Mouse (Mus musculus): Measurements from ENCODE around the gene Gm45015. TPM values are rescaled to one million over a fixed set of nuclear protein-coding genes. Genes with fewer than 3 reads are reported as not detected.
"Not testable (repeated sequence)": the region's sequence is repeated elsewhere in the genome, so short reads cannot be mapped to it uniquely, and the experiment has no call there.

Gm45015 gene
- polyA plus RNA-seq, 1 experiment from 2014 or later: not detected

DNA sequence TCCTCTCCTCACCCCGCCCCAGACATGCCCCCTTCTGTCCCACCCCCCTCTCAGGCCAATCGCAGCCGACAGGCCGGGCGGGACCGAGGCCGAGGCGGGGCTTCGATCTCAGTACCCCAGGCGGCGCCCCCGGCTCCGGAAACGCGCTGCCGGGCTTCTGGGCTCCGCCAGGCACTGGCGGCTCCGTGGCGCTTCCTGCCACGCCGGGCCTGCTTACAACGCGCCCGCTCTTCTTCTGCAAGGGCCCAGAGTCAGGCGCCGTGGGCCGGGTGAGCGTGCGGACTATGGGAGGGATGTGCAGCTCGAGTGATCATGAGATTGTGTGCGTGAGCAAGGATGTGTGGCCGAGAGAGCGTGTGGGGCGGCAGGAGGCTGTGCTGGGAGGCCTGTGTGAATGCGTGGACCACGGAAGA is 5.8 kb upstream of the Gm45015 start, which contains the start of gene Zfp275:
Gene Zfp275, plus strand, starts transcription at position 139 of the 413 bp plus-strand sequence.
- Histone ChIP-seq H3K36me3 (ENCODE audit: control insufficient read depth, insufficient read depth, low read length) (no peaks in the 10 kb centered on the region), H3K9me3 (ENCODE audit: control insufficient read depth, low read length) (no peaks in the 10 kb centered on the region), H3K4me1 (ENCODE audit: control insufficient read depth, insufficient read depth, low read length) (no peaks in the 10 kb centered on the region), H3K27me3 (ENCODE audit: control insufficient read depth, insufficient read depth, low read length) (no peaks in the 10 kb centered on the region), H3K9ac (ENCODE audit: low read length) (peak within 1 kb of the TSS; percentile 77), H3K4me2 (ENCODE audit: low read depth) (peak within 1 kb of the TSS; percentile 53), H3K4me3 (ENCODE audit: low read depth, low read length) (peak within 1 kb of the TSS; percentile 53), H3K27ac (ENCODE audit: low read depth, low read length) (0 out of 2 replicates have a peak within 1 kb of the TSS, but pooled peaks have one; percentile 63)
- WGBS: 15% methylated on average over 37 of the region's 37 CpGs
- ATAC-seq (ENCODE audit: insufficient read depth, low FRiP score, low TSS enrichment) (peak; percentile 87), DNase-seq (ENCODE audit: low spot score) (peak; percentile 81)

DNA sequence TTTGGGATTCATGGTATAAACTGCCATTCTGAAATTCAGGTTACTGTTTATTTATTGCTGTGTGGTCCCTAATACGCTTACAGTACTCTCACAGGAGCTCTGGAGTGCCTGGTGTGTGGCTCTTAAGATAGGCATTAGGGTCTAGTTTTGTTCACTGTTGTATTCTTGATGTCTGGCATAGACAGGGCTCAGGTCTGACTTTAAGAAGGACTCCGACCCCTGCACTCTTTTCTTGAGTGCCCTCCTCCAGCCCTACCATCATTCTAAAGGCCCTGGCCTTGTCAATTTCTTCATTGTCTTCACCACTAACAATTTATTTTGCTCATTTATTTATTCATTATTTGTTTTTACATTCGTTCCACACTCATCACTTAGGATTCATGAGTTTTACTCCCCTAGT is 5.4 kb upstream of the Gm45015 start:
- DNase-seq (ENCODE audit: low spot score) (no peak), ATAC-seq (ENCODE audit: insufficient read depth, low FRiP score, low TSS enrichment) (0 out of 2 replicates have a peak, but pooled peaks have one; percentile 48)
- Histone ChIP-seq H3K4me2 (ENCODE audit: low read depth) (peak overlapping the region; percentile 53), H3K4me3 (ENCODE audit: low read depth, low read length) (peak overlapping the region; percentile 53), H3K36me3 (ENCODE audit: control insufficient read depth, insufficient read depth, low read length) (no peaks in the 10 kb centered on the region), H3K4me1 (ENCODE audit: control insufficient read depth, insufficient read depth, low read length) (no peaks in the 10 kb centered on the region), H3K27me3 (ENCODE audit: control insufficient read depth, insufficient read depth, low read length) (no peaks in the 10 kb centered on the region), H3K27ac (ENCODE audit: low read depth, low read length) (no peak overlapping the region), H3K9ac (ENCODE audit: low read length) (no peak overlapping the region; the same call in 1 of the 2 replicates), H3K9me3 (ENCODE audit: control insufficient read depth, low read length) (no peaks in the 10 kb centered on the region)
- WGBS: 27% methylated on average over 3 of the region's 3 CpGs

DNA sequence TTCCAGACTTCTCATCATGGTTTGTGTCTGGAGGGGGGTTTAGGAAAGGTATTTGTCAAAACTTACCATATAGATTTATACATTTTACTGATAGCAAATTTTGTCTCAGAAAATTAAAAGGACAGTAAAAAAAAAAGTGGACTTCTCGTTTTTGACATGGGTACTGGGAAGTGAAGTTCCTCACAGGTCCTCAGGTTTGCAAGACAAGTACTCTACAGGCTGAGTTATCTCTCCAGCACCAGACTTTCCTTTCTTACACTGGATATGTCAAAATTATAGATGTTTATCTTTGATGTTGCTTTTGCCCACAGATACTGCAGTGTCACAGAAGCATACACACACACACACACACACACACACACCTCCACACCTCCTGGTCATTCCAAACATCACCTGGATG is 4.8 kb upstream of the Gm45015 start:
- ATAC-seq (ENCODE audit: insufficient read depth, low FRiP score, low TSS enrichment) (no peak), DNase-seq (ENCODE audit: low spot score) (no peak)
- WGBS: 70% methylated on average over 1 of the region's 1 CpGs
- H3K4me2 ChIP-seq (ENCODE audit: low read depth): no peak overlapping the region
- H3K36me3 ChIP-seq (ENCODE audit: control insufficient read depth, insufficient read depth, low read length): no peaks in the 10 kb centered on the region
- no peak overlapping the region for H3K4me3 ChIP-seq (ENCODE audit: low read depth, low read length)
- H3K9ac ChIP-seq (ENCODE audit: low read length): no peak overlapping the region
- no peaks in the 10 kb centered on the region for H3K27me3 ChIP-seq (ENCODE audit: control insufficient read depth, insufficient read depth, low read length)
- no peaks in the 10 kb centered on the region for H3K4me1 ChIP-seq (ENCODE audit: control insufficient read depth, insufficient read depth, low read length)
- H3K9me3 ChIP-seq (ENCODE audit: control insufficient read depth, low read length): no peaks in the 10 kb centered on the region
- no peak overlapping the region for H3K27ac ChIP-seq (ENCODE audit: low read depth, low read length)

DNA sequence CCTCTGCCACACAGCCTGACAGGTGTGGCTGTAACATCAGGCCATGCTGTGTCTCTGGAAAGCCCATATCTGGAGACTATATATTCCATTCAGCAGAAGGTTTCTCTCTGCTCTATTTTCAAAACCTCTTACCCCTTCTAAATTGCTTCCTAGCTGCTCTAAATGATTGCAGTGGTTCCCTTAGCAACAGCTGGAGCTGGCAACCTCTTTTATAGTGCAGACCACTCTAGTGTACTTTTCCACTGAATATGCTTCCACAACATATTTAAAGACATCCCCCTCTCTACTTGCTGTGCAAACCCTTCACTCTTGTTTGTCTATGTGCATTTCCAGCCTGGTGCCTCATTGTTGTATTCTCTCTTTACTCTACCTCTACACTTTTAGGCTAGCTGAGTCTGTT is 3.1 kb downstream of the Gm45015 start:
- no peak for ATAC-seq (ENCODE audit: insufficient read depth, low FRiP score, low TSS enrichment)
- H3K27me3 ChIP-seq (ENCODE audit: control insufficient read depth, insufficient read depth, low read length): no peaks in the 10 kb centered on the region
- no peak overlapping the region for H3K4me2 ChIP-seq (ENCODE audit: low read depth)

DNA sequence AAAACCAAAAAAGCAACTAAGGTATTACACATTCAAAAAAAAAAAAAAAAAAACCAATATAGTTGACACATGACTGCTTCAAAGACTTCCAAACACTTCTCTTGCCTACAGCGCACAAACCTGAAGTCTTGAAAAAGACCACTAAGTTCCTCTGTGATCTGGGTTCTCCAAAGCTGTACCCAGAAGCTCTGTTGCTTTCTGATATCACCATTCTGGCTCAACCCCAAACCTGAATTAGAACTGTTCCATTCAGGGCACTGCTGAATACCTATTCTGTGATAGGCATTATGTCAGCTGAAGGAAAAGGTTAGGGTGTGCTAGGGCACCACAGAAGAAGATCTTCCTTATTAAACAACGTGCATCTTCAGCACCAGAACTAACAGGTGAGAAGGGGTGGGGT is 9.4 kb downstream of the Gm45015 start:
- 71% methylated on average over 2 of the region's 2 CpGs for WGBS
- Histone ChIP-seq H3K27ac (ENCODE audit: low read depth, low read length) (no peak overlapping the region), H3K9ac (ENCODE audit: low read length) (no peak overlapping the region), H3K4me2 (ENCODE audit: low read depth) (no peak overlapping the region), H3K27me3 (ENCODE audit: control insufficient read depth, insufficient read depth, low read length) (no peaks in the 10 kb centered on the region), H3K4me1 (ENCODE audit: control insufficient read depth, insufficient read depth, low read length) (no peaks in the 10 kb centered on the region), H3K36me3 (ENCODE audit: control insufficient read depth, insufficient read depth, low read length) (no peaks in the 10 kb centered on the region), H3K4me3 (ENCODE audit: low read depth, low read length) (no peak overlapping the region), H3K9me3 (ENCODE audit: control insufficient read depth, low read length) (no peaks in the 10 kb centered on the region)
- DNase-seq (ENCODE audit: low spot score) (no peak), ATAC-seq (ENCODE audit: insufficient read depth, low FRiP score, low TSS enrichment) (no peak)

More for the DNA sequence above, 3.1 kb downstream of the Gm45015 start:
- Histone ChIP-seq H3K9me3 (ENCODE audit: control insufficient read depth, low read length) (no peaks in the 10 kb centered on the region), H3K36me3 (ENCODE audit: control insufficient read depth, insufficient read depth, low read length) (no peaks in the 10 kb centered on the region), H3K4me1 (ENCODE audit: control insufficient read depth, insufficient read depth, low read length) (no peaks in the 10 kb centered on the region), H3K27ac (ENCODE audit: low read depth, low read length) (no peak overlapping the region), H3K9ac (ENCODE audit: low read length) (no peak overlapping the region), H3K4me3 (ENCODE audit: low read depth, low read length) (no peak overlapping the region)
- no peak for DNase-seq (ENCODE audit: low spot score)

DNA sequence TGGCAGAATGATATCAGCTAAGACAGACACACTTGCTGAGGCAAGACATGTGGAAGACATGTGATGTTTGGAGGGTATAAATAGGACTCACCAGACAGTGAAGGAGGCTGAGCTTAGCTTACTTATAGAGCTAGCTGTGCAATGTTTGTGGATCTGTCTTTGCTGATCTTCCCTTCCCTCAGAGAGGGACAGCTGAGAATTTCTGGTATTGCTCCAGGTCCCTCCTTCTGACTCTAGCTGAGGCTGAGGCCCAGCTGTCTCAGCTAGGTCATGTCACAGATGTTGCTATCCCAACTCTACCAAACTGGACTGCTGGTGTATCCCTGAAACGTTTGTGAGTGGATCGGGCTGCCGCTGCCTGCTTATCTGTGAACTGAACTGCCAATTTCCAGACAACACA is 15.6 kb downstream of the Gm45015 start:
- Histone ChIP-seq H3K4me3 (ENCODE audit: low read depth, low read length) (no peak overlapping the region), H3K4me1 (ENCODE audit: control insufficient read depth, insufficient read depth, low read length) (no peaks in the 10 kb centered on the region), H3K27me3 (ENCODE audit: control insufficient read depth, insufficient read depth, low read length) (no peaks in the 10 kb centered on the region), H3K9me3 (ENCODE audit: control insufficient read depth, low read length) (no peaks in the 10 kb centered on the region), H3K9ac (ENCODE audit: low read length) (no peak overlapping the region), H3K27ac (ENCODE audit: low read depth, low read length) (no peak overlapping the region), H3K4me2 (ENCODE audit: low read depth) (no peak overlapping the region), H3K36me3 (ENCODE audit: control insufficient read depth, insufficient read depth, low read length) (no peaks in the 10 kb centered on the region)
- no peak for DNase-seq (ENCODE audit: low spot score)
- no peak for ATAC-seq (ENCODE audit: insufficient read depth, low FRiP score, low TSS enrichment)
- WGBS: 87% methylated on average over 3 of the region's 3 CpGs

DNA sequence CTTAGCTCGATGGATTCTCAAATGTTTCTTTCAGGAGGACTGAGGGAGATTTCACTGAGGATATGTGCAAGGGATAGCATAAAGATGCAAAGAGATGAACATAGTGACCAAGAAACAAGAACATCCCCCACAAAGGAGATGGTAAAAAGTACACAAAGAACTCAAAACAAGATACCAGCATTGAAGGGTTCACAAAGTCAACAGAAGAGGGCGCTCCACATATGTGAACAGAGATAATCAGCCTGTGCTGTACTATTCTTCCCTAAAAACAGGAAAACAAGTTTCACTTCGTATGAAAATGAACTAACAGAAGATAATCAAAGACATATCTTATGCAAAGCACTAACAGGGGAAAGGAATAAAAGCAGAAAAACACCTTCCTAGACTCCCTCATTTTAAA is 24.1 kb downstream of the Gm45015 start:
- WGBS: 63% methylated on average over 3 of the region's 3 CpGs
- no peaks in the 10 kb centered on the region for H3K9me3 ChIP-seq (ENCODE audit: control insufficient read depth, low read length)
- H3K27ac ChIP-seq (ENCODE audit: low read depth, low read length): no peak overlapping the region
- no peak overlapping the region for H3K4me2 ChIP-seq (ENCODE audit: low read depth)
- no peak overlapping the region for H3K9ac ChIP-seq (ENCODE audit: low read length)
- no peaks in the 10 kb centered on the region for H3K27me3 ChIP-seq (ENCODE audit: control insufficient read depth, insufficient read depth, low read length)
- no peaks in the 10 kb centered on the region for H3K36me3 ChIP-seq (ENCODE audit: control insufficient read depth, insufficient read depth, low read length)
- no peak for DNase-seq (ENCODE audit: low spot score)
- no peaks in the 10 kb centered on the region for H3K4me1 ChIP-seq (ENCODE audit: control insufficient read depth, insufficient read depth, low read length)
- no peak for ATAC-seq (ENCODE audit: insufficient read depth, low FRiP score, low TSS enrichment)
- no peak overlapping the region for H3K4me3 ChIP-seq (ENCODE audit: low read depth, low read length)

DNA sequence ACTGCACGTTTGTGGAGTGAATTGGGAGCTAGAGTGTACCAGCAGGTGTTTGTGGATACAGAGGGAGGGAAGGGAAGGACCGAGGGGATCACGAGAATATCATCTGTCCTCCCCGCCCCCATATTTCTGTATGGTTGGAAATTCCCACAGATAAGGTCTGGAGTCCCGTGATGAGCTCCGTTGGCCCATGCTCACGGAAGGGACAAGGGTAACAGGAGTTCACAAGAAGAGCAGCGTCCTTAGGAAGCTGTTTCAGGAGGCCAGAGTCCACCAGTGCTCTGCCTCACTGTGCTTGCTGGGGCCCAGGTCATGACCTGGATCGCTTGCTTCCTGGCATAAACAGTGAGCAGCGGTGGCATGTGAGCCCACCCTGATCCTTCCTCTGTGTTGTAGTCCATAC is 40.9 kb downstream of the Gm45015 start:
- H3K9ac ChIP-seq (ENCODE audit: low read length); H3K27me3 ChIP-seq (ENCODE audit: control insufficient read depth, insufficient read depth, low read length); H3K9me3 ChIP-seq (ENCODE audit: control insufficient read depth, low read length); H3K4me1 ChIP-seq (ENCODE audit: control insufficient read depth, insufficient read depth, low read length); DNase-seq (ENCODE audit: low spot score); H3K4me2 ChIP-seq (ENCODE audit: low read depth); H3K4me3 ChIP-seq (ENCODE audit: low read depth, low read length); H3K27ac ChIP-seq (ENCODE audit: low read depth, low read length); H3K36me3 ChIP-seq (ENCODE audit: control insufficient read depth, insufficient read depth, low read length); ATAC-seq (ENCODE audit: insufficient read depth, low FRiP score, low TSS enrichment): not testable (repeated sequence)
- WGBS: 81% methylated on average over 7 of the region's 10 CpGs

DNA sequence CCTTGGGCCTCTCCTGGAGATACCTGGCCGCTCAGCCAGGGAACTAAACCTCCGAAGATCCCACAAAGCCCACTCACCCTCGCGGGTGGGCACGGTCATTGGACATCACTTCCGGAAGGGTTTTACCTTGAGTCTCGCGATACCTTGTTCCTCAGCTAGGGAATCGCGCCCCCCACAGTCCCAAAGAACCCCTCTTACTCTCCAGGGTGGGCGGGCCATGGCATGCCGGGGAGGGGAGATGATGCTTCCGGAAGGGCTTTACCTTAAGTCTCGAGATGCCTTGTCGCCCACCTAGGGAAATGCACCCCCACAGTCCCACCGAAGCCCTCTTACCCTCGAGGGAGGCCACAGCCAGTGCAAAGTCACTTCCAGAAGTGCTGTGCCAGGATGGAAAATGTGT is 43.8 kb downstream of the Gm45015 start, which contains the start of the genes Xlr5a and Xlr5c:
Gene Xlr5a, minus strand, starts transcription at position 101 of the 400 bp plus-strand sequence.
Gene Xlr5c, minus strand, starts transcription at position 101 of the 400 bp plus-strand sequence.
- WGBS: 93% methylated on average over 9 of the region's 17 CpGs
- H3K27me3 ChIP-seq (ENCODE audit: control insufficient read depth, insufficient read depth, low read length); H3K4me2 ChIP-seq (ENCODE audit: low read depth); H3K36me3 ChIP-seq (ENCODE audit: control insufficient read depth, insufficient read depth, low read length); H3K9me3 ChIP-seq (ENCODE audit: control insufficient read depth, low read length); ATAC-seq (ENCODE audit: insufficient read depth, low FRiP score, low TSS enrichment); DNase-seq (ENCODE audit: low spot score); H3K27ac ChIP-seq (ENCODE audit: low read depth, low read length); H3K4me1 ChIP-seq (ENCODE audit: control insufficient read depth, insufficient read depth, low read length); H3K9ac ChIP-seq (ENCODE audit: low read length); H3K4me3 ChIP-seq (ENCODE audit: low read depth, low read length): not testable (repeated sequence)
